Mouse (Mus musculus) hindbrain, postnatal 0 days (tissue): ENCODE data around the gene Mapk1ip1. TPM values are rescaled to one million over a fixed set of nuclear protein-coding genes. Genes with fewer than 3 reads are reported as not detected.

Experiments
- ATAC-seq: fragments of 200-750 bp; cut with Nextera tagmentation; 2 replicates; pipeline ENCODE4 v1.8.0; 2017; ENCODE audit warnings: mild to moderate bottlenecking, moderate TSS enrichment, moderate library complexity
- DNase-seq: peaks from one replicate; pipeline ENCODE4 v3.0.0-alpha.2; 2015; ENCODE audit warnings: low spot score
- H3K27ac ChIP-seq: fragments of 300-500 bp; sonication (generic); 2 replicates; pipeline ENCODE4 v1.5.1; 2014; ENCODE audit warnings: mild to moderate bottlenecking
- H3K27me3 ChIP-seq: fragments of 300-500 bp; sonication (generic); 2 replicates; pipeline ENCODE4 v1.6.1; 2014; ENCODE audit warnings: low read length, mixed read lengths; ENCODE audit not compliant: insufficient read depth
- H3K36me3 ChIP-seq: fragments of 300-500 bp; sonication (generic); 2 replicates; pipeline ENCODE4 v1.6.1; 2014; ENCODE audit warnings: low read length, mixed read lengths; ENCODE audit not compliant: insufficient read depth
- H3K4me1 ChIP-seq: fragments of 300-500 bp; sonication (generic); 2 replicates; pipeline ENCODE4 v1.6.1; 2014; ENCODE audit warnings: antibody characterized with exemption, low read length, mixed read lengths; ENCODE audit not compliant: insufficient read depth
- H3K4me2 ChIP-seq: fragments of 300-500 bp; sonication (generic); 2 replicates; pipeline ENCODE4 v1.6.1; 2014; ENCODE audit warnings: low read depth, mild to moderate bottlenecking, low read length, moderate library complexity, mixed read lengths
- H3K4me3 ChIP-seq: fragments of 300-500 bp; sonication (generic); 2 replicates; pipeline ENCODE4 v1.5.1; 2014; ENCODE audit warnings: low read length
- H3K9ac ChIP-seq: fragments of 300-500 bp; sonication (generic); replicated peaks from 2 replicates; pipeline ENCODE4 v1.6.1; 2014; ENCODE audit warnings: mild to moderate bottlenecking, low read length, moderate library complexity, mixed read lengths
- H3K9me3 ChIP-seq: fragments of 300-500 bp; sonication (generic); 2 replicates; pipeline ENCODE4 v1.6.1; 2016; ENCODE audit warnings: low read length, mixed read lengths
- CTCF ChIP-seq: IDR thresholded peaks from 2 replicates; pipeline ENCODE4 v1.5.1; 2016; ENCODE audit warnings: antibody characterized with exemption, control low read depth, low read depth
- WGBS: fragments of 180-500 bp; shearing (Covaris S2); extraction: QIAGEN DNeasy Blood & Tissue Kit; methylation state at CpG from one replicate; pipeline ENCODE4 v1.1.7; 2014; 5-methylcytosine and 5-hydroxymethylcytosine counted together
- polyA plus RNA-seq: library from polyadenylated mRNA; unstranded; fragments of >200 nt; fragmentation: Nextera tagmentation; extraction: Ambion mirVana; gene quantifications from 2 replicates; pipeline ENCODE4 v1.2.1, GENCODE M21; 2015
- total RNA-seq: library from RNA; depleted of rRNA; stranded (reverse); fragments of >200 nt; gene quantifications from 2 replicates; pipeline ENCODE4 v1.2.3, GENCODE M21; 2014

The Mapk1ip1 gene
- total and polyA plus RNA-seq, 2 experiments from 2014 or later, result 30.6 to 46.1 TPM

DNA sequence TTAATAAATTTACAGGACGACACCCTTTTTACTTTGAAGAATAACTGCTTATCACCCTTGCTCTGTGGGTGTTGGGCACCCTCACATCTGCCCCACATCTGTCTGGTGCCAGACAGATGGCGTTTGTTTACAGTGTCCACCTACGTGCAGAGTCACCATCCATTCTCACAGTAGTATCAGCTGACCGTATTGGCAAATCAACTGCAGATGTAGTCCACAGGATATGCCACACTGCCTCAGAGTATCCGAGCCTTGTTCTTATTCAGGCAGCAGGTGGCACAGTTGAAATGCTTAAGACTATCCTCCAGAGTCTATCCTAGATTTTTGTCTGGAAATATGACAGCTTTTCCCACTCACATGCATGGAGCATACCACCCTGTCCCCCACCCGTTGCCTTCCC lies 21.2 kb upstream of the Mapk1ip1 start:
- ATAC-seq (no peak), DNase-seq (no peak)
- WGBS, result 80% methylated on average over 6 of the region's 6 CpGs
- Histone ChIP-seq H3K27ac (no peak overlapping the region), H3K4me1 (no peaks in the 10 kb centered on the region), H3K9ac (no peak overlapping the region), H3K4me3 (no peak overlapping the region), H3K36me3 (peaks cover 25% of the 10 kb centered on the region), H3K27me3 (no peaks in the 10 kb centered on the region), H3K9me3 (no peaks in the 10 kb centered on the region), H3K4me2 (no peak overlapping the region)
- TF ChIP-seq CTCF, result no peak

DNA sequence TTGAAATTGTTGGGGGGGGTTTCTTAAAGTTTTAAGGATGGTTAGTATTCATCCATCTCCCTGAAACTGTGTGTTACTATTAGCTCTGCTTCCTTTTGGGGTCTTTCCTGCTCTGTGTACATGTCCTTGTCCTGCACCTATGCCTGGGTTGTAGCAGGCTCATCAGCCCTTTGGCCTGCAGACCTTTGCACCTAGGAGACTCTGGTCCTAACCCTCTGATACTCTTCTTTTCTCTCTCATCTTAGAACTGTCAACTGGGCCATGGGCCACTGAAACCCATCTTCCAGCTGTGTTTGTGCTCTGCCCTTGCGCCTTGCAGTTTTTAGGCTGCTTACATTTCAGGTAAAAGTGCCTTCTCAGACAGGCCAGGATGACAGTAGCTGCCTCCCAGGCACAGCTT lies 18.7 kb upstream of the Mapk1ip1 start:
- Histone ChIP-seq H3K36me3 (peaks cover 15% of the 10 kb centered on the region), H3K9ac (no peak overlapping the region), H3K9me3 (no peaks in the 10 kb centered on the region), H3K4me1 (no peaks in the 10 kb centered on the region), H3K27me3 (no peaks in the 10 kb centered on the region), H3K4me3 (no peak overlapping the region), H3K27ac (no peak overlapping the region), H3K4me2 (no peak overlapping the region)
- no peak for ATAC-seq
- no peak for DNase-seq
- WGBS, result 97% methylated on average over 1 of the region's 1 CpGs
- TF ChIP-seq CTCF, result no peak

DNA sequence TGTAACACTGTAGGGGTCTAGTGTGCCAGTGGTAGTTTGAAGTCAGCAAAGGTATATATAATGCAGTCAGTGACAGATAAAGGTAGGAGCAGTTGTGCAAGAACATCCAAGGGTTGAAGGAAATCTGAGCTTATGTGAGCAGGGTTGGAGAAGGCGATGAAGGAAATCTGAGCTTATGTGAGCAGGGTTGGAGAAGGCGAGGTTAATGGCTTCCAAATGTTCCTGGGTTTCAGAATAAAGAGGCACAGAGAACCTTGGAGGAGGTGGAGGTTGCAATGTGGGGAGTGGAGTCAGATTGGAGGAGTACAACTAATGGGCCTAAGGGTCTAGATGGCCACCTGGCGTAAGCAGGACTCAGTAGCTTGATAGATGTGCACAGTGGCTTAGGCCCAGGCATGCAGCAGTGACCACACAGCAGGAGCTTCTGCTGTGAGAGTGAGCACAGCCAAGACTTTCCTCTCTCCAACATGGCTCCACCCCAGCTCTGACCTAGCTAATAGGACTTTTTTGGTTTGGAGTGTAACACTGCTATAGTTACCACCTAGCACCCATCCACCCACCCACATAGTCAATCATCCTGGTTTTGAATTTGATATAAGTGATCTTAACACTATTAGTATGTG lies 18.0 kb upstream of the Mapk1ip1 start:
- no peaks in the 10 kb centered on the region for H3K4me1 ChIP-seq
- no peak overlapping the region for H3K27ac ChIP-seq
- no peak for DNase-seq
- no peak for TF ChIP-seq CTCF
- H3K9ac ChIP-seq, result no peak overlapping the region
- H3K27me3 ChIP-seq, result no peaks in the 10 kb centered on the region
- H3K36me3 ChIP-seq, result peaks cover 9% of the 10 kb centered on the region
- H3K4me2 ChIP-seq, result no peak overlapping the region
- WGBS, result 91% methylated on average over 3 of the region's 3 CpGs
- no peak for ATAC-seq
- no peak overlapping the region for H3K4me3 ChIP-seq
- no peaks in the 10 kb centered on the region for H3K9me3 ChIP-seq

DNA sequence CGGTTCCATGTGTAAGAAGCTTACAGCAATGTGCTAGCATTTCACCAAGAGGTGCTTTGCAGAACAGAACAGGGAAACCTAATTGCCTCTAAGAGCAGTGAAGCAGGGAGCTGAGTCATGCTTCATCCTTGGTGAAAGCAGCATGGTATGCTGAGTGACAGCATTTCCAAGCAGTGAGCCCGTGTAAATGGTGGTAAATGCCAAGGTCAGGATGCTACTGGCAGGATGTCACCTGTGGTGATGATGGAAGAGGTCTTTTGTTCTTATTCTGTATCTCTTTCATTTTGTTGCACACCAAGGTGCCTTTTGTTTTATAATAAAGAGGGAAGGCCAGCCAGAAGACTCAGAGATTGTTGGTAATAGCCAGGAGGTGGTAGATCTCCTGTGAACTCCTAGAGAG lies 10.6 kb upstream of the Mapk1ip1 start:
- Histone ChIP-seq H3K27ac (no peak overlapping the region), H3K9ac (no peak overlapping the region), H3K27me3 (no peaks in the 10 kb centered on the region), H3K4me1 (no peaks in the 10 kb centered on the region), H3K36me3 (peaks cover 9% of the 10 kb centered on the region; the same call in 1 of the 2 replicates), H3K4me2 (no peak overlapping the region), H3K4me3 (no peak overlapping the region), H3K9me3 (no peaks in the 10 kb centered on the region)
- DNase-seq (no peak), ATAC-seq (no peak)
- WGBS, result 53% methylated on average over 2 of the region's 2 CpGs
- TF ChIP-seq CTCF, result no peak

DNA sequence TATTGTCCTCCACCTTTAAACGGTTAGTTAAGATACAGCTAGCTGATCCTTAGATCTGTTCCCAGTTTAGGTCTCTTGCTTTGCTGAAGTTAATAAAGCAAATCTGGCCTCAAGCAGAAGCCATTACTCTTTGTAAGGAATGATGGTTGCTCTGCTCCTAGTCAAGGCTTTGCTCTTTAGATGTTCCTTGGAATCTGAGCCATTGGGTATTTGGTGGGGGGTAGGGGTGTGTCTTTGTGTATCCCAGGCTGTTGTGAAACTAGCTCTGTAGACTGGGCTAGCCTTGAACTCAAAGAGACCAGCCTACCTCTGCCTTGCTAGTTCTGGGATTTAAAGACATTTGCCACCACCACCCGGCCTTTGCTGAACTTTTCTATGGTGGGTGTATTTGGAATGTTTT lies 8.1 kb upstream of the Mapk1ip1 start:
- no peak overlapping the region for H3K4me3 ChIP-seq
- TF ChIP-seq CTCF, result no peak
- no peaks in the 10 kb centered on the region for H3K4me1 ChIP-seq
- H3K36me3 ChIP-seq, result peaks cover 9% of the 10 kb centered on the region; the same call in 1 of the 2 replicates
- 94% methylated on average over 2 of the region's 2 CpGs for WGBS
- H3K9ac ChIP-seq, result no peak overlapping the region
- no peaks in the 10 kb centered on the region for H3K9me3 ChIP-seq
- no peak for DNase-seq
- H3K27me3 ChIP-seq, result no peaks in the 10 kb centered on the region
- H3K4me2 ChIP-seq, result no peak overlapping the region
- no peak overlapping the region for H3K27ac ChIP-seq
- ATAC-seq, result no peak

DNA sequence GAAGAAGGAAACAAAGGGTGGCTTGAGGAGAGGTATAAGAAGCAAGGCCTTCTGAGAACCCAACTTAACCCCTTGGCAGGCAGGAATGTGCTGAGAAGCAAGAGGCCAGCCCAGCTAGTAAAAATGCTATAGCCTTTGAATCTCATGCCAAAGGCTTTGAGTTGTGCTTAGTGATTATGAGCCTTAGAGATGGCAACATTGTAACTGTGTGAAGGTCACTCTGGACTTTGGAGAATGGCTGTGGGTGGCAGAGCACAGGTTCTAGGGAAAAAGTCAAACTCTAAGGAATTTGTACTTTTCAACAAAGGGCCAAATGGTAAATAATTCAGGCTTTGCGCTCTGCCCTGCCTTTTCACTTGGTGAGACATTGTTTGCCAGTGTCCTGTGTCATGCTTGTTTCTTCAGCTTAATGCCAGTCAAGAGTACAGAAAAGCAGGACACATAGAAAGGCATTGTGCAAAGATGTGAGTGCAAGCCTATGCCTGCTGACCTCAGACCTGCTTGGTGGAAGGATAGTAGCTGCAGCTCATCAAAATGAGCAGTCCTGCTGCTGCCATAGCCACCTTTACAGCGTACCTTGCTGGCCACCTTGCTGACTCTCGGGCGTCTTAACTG lies 7.5 kb upstream of the Mapk1ip1 start:
- WGBS, result 93% methylated on average over 4 of the region's 4 CpGs

DNA sequence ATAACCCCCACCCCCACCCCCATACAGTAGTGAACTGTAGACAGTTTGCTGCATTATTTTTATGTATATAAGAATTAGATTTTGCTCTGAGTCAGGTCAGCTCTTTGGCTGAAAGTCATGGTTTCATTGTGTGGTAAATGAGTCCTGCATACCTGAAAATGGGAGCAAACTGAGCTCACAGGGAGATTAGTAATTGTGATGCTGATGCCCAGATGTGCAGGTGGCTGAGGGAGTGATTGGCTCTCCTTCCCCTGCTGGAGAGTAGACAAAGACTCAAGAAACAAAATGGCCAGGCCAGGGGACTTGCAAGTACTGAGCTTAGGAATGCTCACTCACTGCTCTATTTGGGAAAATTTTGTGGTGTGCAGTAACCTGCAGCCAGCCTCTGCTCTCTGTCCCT lies 4.0 kb upstream of the Mapk1ip1 start:
- H3K27me3 ChIP-seq, result no peaks in the 10 kb centered on the region
- no peak for TF ChIP-seq CTCF
- H3K4me1 ChIP-seq, result peaks cover 15% of the 10 kb centered on the region; the same call in 1 of the 2 replicates
- H3K36me3 ChIP-seq, result peaks cover 5% of the 10 kb centered on the region; the same call in 1 of the 2 replicates
- no peak overlapping the region for H3K4me3 ChIP-seq
- no peaks in the 10 kb centered on the region for H3K9me3 ChIP-seq
- H3K9ac ChIP-seq, result no peak overlapping the region
- H3K27ac ChIP-seq, result no peak overlapping the region
- no peak overlapping the region for H3K4me2 ChIP-seq
- DNase-seq, result no peak
- ATAC-seq, result no peak

More for the DNA sequence above, 7.5 kb upstream of the Mapk1ip1 start:
- Histone ChIP-seq H3K27ac (no peak overlapping the region), H3K4me1 (peaks cover 2% of the 10 kb centered on the region; the same call in 1 of the 2 replicates), H3K36me3 (peaks cover 9% of the 10 kb centered on the region; the same call in 1 of the 2 replicates), H3K4me2 (no peak overlapping the region), H3K9ac (no peak overlapping the region), H3K4me3 (no peak overlapping the region), H3K27me3 (no peaks in the 10 kb centered on the region), H3K9me3 (no peaks in the 10 kb centered on the region)
- no peak for DNase-seq
- ATAC-seq, result no peak
- TF ChIP-seq CTCF, result no peak
